Mouse (Mus musculus) adrenal gland, postnatal 0 days (tissue): ENCODE results near the gene Aatk. TPM values are rescaled to one million over a fixed set of nuclear protein-coding genes. Genes with fewer than 3 reads are reported as not detected.

Experiments
- microRNA-seq: library from miRNA; unstranded; fragments of <30 nt; microRNA quantifications from one replicate; pipeline ENCODE4, GENCODE M21; 2016; ENCODE audit warnings: borderline replicate concordance; ENCODE audit not compliant: insufficient number of aligned reads
- polyA plus RNA-seq: library from polyadenylated mRNA; unstranded; fragments of >200 nt; fragmentation: Nextera tagmentation; extraction: Ambion mirVana; gene quantifications from 2 replicates; pipeline ENCODE4 v1.2.1, GENCODE M21; 2015

Gene Aatk
- polyA plus RNA-seq, result 10.5 and 13.2 TPM in 2 replicates

GRCm38 (mm10) chr11:120046553-120047191 is at the start of gene Aatk:
Gene Aatk, minus strand, starts transcription at chr11:120047167.

GRCm38 (mm10) chr11:120086702-120087152 is 39.8 kb upstream of the Aatk start, which contains the start of gene Cep131:
Gene Cep131, minus strand, starts transcription at chr11:120086827.

Small RNA genes lying within 50 kb of the gene (microRNA-seq; reads per million reads assigned to microRNA genes)
- gene Gm25948 (not detected), gene Mir3065 (not detected), gene Mir338 (not detected)

Other genes starting within 250 kb of the Aatk start
- gene Chmp6, start 133.7 kb downstream of the Aatk start, polyA plus RNA-seq, result 62.4 and 68.3 TPM in 2 replicates
- 14.2 and 14.4 TPM in 2 replicates for gene Baiap2, start 104.4 kb downstream of the Aatk start, polyA plus RNA-seq
- gene Cep131, start 39.7 kb upstream of the Aatk start, polyA plus RNA-seq, result 30.1 and 82.0 TPM in 2 replicates
- 8.6 and 11.1 TPM in 2 replicates for gene Tepsin, start 51.6 kb upstream of the Aatk start, polyA plus RNA-seq
- gene Ndufaf8, start 51.8 kb upstream of the Aatk start, polyA plus RNA-seq, result 156 and 201 TPM in 2 replicates
- gene Slc38a10, start 104.2 kb upstream of the Aatk start, polyA plus RNA-seq, result 59.8 and 79.3 TPM in 2 replicates
- 4.2 TPM in 2 replicates for gene Bahcc1, start 185.8 kb upstream of the Aatk start, polyA plus RNA-seq